Mouse (Mus musculus) liver, embryonic 11.5 days (tissue): ENCODE data around the gene Msrb1. TPM values are rescaled to one million over a fixed set of nuclear protein-coding genes. Genes with fewer than 3 reads are reported as not detected.

ENCODE experiments used
- polyA plus RNA-seq: library from polyadenylated mRNA; unstranded; fragments of >200 nt; fragmentation: Nextera tagmentation; extraction: Ambion mirVana; gene quantifications from 2 replicates; pipeline ENCODE4 v1.2.1, GENCODE M21; 2014

Gene Msrb1
- polyA plus RNA-seq, 1 experiment from 2014 or later = 31.0 TPM

Other genes starting within 250 kb of the Msrb1 start
- 0.47 and 0.56 TPM in 2 replicates for gene Caskin1, start 248.0 kb upstream of the Msrb1 start, polyA plus RNA-seq
- 81.0 and 90.7 TPM in 2 replicates for gene Traf7, start 208.7 kb upstream of the Msrb1 start, polyA plus RNA-seq
- 2.0 and 2.4 TPM in 2 replicates for gene Rab26, start 202.4 kb upstream of the Msrb1 start, polyA plus RNA-seq
- gene Pkd1, start 186.8 kb upstream of the Msrb1 start, polyA plus RNA-seq = 8.7 and 12.2 TPM in 2 replicates
- gene Tsc2, start 104.0 kb upstream of the Msrb1 start, polyA plus RNA-seq = 53.5 and 55.2 TPM in 2 replicates
- 21.0 and 23.7 TPM in 2 replicates for gene Nthl1, start 104.0 kb upstream of the Msrb1 start, polyA plus RNA-seq
- 23.6 and 25.1 TPM in 2 replicates for gene Slc9a3r2, start 86.3 kb upstream of the Msrb1 start, polyA plus RNA-seq
- gene Npw, start 78.2 kb upstream of the Msrb1 start, polyA plus RNA-seq = 0.31 and 0.47 TPM in 2 replicates
- gene Zfp598, start 67.0 kb upstream of the Msrb1 start, polyA plus RNA-seq = 37.4 and 38.3 TPM in 2 replicates
- gene Syngr3, start 46.7 kb upstream of the Msrb1 start, polyA plus RNA-seq = 0.26 and 0.49 TPM in 2 replicates
- 64.2 and 74.7 TPM in 2 replicates for gene Gfer, start 40.5 kb upstream of the Msrb1 start, polyA plus RNA-seq
- gene Noxo1, start 40.4 kb upstream of the Msrb1 start, polyA plus RNA-seq = 0.56 and 0.58 TPM in 2 replicates
- 102 and 109 TPM in 2 replicates for gene Tbl3, start 29.0 kb upstream of the Msrb1 start, polyA plus RNA-seq
- 0.25 and 0.27 TPM in 2 replicates for gene Rnf151, start 18.6 kb upstream of the Msrb1 start, polyA plus RNA-seq
- gene Rps2, start 18.5 kb upstream of the Msrb1 start, polyA plus RNA-seq = 2,083 and 2,225 TPM in 2 replicates
- gene Ndufb10, start 12.2 kb upstream of the Msrb1 start, polyA plus RNA-seq = 301 and 321 TPM in 2 replicates
- gene Rpl3l, start 8.8 kb upstream of the Msrb1 start, polyA plus RNA-seq = not detected in 2 replicates
- 0.41 and 0.45 TPM in 2 replicates for gene Hs3st6, start 16.3 kb downstream of the Msrb1 start, polyA plus RNA-seq
- 1.9 and 3.0 TPM in 2 replicates for gene Meiob, start 67.6 kb downstream of the Msrb1 start, polyA plus RNA-seq
- 53.8 and 56.3 TPM in 2 replicates for gene Hagh, start 103.5 kb downstream of the Msrb1 start, polyA plus RNA-seq
- 38.3 and 38.6 TPM in 2 replicates for gene Fahd1, start 113.7 kb downstream of the Msrb1 start, polyA plus RNA-seq
- gene Igfals, start 129.4 kb downstream of the Msrb1 start, polyA plus RNA-seq = 4.3 and 4.9 TPM in 2 replicates
- gene Nubp2, start 149.7 kb downstream of the Msrb1 start, polyA plus RNA-seq = 123 and 135 TPM in 2 replicates
- 35.0 and 40.9 TPM in 2 replicates for gene Spsb3, start 150.0 kb downstream of the Msrb1 start, polyA plus RNA-seq
- 21.9 and 23.4 TPM in 2 replicates for gene Eme2, start 158.4 kb downstream of the Msrb1 start, polyA plus RNA-seq
- gene Mrps34, start 158.5 kb downstream of the Msrb1 start, polyA plus RNA-seq = 123 and 129 TPM in 2 replicates
- 70.5 and 76.3 TPM in 2 replicates for gene Nme3, start 159.9 kb downstream of the Msrb1 start, polyA plus RNA-seq
- gene Mapk8ip3, start 200.3 kb downstream of the Msrb1 start, polyA plus RNA-seq = 19.8 and 28.0 TPM in 2 replicates
- gene Jpt2, start 224.0 kb downstream of the Msrb1 start, polyA plus RNA-seq = 164 and 168 TPM in 2 replicates